Mouse (Mus musculus) heart, postnatal 10 days (tissue): ENCODE data around the gene Wfdc11. TPM values are rescaled to one million over a fixed set of nuclear protein-coding genes. Genes with fewer than 3 reads are reported as not detected.
"Not testable (repeated sequence)": the region's sequence is repeated elsewhere in the genome, so short reads cannot be mapped to it uniquely, and the experiment has no call there.

Experiments used
- DNase-seq, 2 experiments: peaks; one replicate each; pipeline ENCODE4 v3.0.0; 2021
- intact Hi-C: fragments of 180-260 bp; cut with DNase I; formaldehyde crosslinking; loops from one replicate; pipeline ENCODE4 v1.15.1; 2025
- total RNA-seq, 2 experiments: library from RNA; stranded (reverse); gene quantifications; 2 replicates each; pipeline ENCODE4 v1.2.3; 2021

Gene Wfdc11
- total RNA-seq, 2 experiments from 2014 or later: not detected

DNA sequence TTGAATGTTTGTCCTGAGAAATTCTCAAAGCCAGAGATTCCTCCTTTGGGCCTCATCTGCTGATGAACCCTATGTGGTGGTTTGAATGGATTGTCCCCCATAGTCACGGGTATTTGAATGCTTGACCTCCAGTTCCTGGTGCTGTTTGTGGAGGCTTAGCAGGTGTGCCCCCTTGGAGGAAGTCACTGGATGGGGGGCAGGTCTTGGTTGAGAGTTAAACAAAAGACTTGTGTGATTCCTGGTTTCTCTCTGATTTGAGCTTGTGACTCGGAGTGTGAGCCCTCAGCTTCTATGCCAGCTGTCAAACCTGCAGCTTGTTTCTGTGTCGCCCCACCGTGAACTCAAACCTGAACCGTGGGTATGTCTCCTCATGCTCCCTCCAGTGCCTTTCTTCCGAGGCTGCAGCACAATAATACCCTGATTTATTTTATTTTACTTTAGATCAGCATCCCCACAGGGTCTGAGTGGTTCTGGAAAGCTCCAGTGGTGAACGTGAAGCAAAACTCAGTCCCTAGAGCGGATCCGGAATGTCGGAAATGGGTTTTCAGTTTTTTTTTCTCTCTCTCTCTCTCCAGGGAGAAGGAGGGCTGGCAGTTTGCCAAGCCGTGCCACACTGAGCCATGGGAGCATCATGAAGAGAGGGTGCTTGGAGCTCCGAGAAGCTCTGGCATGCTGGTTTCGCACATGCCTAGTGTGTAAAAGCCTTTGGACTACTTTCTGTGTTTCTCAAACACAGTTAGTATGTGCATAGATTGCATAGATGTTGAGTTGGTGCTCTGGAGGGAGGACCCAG lies 31.8 kb downstream of the Wfdc11 start:
- intact Hi-C loops: no loop called here
- DNase-seq: no peak

DNA sequence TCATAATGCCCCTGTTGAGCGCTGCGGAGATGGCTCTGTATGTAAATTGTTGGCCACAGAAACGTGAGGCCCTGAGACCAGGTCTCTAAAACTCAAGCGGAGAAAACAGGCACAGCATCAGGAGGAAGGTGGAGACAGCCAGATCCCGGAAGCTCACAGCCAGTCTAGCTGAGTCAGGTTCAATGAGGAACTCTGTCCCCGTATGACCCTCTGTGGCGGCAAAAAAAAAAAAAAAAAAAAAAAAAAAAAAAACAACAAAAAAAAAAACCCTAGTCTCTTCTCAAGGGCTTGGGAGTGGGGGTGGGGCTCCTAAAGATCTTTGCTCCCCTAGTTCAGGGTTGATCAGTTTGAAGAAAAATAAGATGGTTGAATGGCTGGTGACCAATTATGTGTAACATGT lies 32.8 kb downstream of the Wfdc11 start:
- DNase-seq: peak; percentile 3 to 10
- intact Hi-C loops: no loop called here

DNA sequence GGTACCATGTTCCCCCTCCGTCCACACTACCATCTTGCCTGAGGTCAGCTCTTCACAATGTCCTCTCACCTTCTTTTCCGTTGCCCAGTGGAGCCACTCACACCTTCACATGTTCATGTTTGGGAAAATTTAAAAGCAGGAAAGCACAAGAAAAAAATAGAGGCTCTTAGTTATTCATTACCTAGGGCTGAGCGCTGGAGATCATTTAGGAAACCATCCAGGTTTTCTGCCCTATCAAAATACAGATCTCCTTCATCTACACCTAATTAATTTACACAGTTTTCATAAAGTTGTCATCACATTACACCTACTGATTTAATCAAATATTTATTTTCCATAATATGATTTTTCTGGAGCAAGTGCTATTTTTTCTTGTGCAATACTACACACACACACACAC lies 35.2 kb downstream of the Wfdc11 start, which contains the start of gene Wfdc16:
TSS of gene Wfdc16 (minus strand) at position 101 of the 400 bp plus-strand sequence.
- DNase-seq: no peak
- intact Hi-C loops: no loop called here

DNA sequence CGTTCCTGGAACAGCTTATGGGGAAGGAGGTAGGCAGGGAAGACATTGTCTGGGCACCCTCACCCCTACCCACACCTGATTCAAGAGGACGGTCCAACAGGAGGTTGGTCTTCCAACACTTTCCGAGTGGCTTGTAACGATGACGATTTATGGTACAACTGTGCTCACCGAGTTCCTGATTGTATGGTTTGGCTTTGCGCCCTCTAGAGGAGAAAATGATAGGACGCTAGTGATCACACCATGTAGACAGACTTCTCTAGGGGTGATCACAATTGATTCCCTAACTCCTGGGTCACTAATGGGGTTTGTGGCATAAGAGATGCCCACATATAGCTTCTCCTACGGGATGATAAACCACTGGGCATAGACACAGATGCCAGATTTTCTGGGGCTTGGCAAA lies 38.6 kb downstream of the Wfdc11 start:
- DNase-seq: no peak
- intact Hi-C loops: no loop called here

DNA sequence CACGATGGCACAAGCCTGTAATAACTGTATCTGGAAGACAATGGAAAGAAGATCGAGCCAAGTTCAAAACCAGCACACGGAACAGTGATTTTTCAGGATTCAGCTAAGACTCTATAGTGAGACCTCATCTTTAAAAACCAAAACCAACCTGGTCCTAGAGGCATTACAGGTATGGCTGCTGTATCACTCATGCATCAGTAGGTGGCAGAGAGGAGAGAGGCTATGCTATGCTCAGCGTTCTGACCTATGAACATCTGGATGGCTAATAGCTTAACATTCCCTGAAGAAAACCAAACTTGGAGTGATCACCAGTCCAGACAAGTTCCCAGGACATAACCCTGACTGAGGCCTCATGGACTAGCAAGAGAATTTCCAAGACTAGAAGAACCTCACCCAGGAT lies 52.1 kb downstream of the Wfdc11 start:
- DNase-seq: no peak
- intact Hi-C loops: no loop called here

DNA sequence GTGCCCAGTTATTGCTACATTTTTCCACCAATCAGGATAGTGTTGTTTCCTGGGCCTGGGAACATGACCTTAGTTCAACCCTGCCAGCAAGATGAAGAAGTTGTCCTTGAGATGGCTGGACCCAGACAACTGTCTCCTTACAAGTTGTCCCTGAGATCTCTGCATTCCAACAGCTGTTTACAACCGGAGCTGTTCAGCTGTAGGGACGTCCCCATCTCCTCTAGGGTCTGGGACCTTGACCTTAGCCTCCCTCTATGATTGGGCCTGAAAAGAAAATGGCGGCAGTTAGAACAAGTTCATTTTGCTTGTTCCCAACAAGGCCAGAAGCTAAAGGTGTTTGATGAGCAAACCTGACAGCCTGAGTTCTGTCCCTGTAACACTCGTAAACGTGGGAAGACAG lies 54.8 kb downstream of the Wfdc11 start:
- intact Hi-C loops: no loop called here
- DNase-seq: no peak

DNA sequence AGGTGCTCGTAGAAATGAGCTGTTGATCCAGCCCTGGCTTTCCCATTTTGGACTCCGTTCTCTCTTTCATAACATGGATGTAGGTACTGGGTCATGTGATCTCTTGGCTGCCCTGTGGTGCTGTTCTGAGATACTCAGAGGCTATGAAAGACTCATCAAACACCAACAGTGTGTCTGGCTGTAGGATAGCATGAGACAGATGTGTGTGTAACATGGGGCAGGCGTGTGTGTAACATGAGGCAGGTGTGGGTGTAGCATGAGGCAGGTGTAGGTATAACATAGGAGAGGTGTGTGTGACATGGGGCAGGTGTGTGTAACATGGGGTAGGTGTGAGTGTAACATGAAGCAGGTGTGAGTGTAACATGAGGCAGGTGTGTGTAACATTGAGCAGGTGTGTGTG lies 58.5 kb downstream of the Wfdc11 start:
- intact Hi-C loops: no loop called here
- no peak for DNase-seq

DNA sequence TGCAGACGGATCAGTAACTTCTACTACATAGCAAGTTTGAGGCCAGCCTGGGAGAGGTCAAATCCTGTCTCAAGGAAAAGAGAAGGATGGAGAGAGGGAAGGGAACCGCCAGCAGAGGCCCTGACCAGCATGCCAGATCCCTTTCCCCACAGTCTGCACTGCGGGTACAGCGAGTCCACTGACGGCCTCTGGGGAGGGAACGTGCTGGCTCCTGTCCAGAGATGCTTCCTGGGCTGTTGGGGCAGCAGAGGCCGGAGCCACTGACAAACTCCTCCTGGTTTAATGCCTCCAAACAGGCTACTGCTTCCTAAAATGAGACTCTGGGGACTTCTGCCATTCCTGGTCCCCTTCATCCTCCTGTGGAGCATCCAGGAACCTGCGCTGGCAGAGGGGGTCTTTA lies 60.4 kb downstream of the Wfdc11 start, which contains the start of the genes Wfdc6b and Wfdc8:
TSS of gene Wfdc6b (plus strand) at position 52 of the 400 bp plus-strand sequence.
TSS of gene Wfdc8 (minus strand) at position 156 of the 400 bp plus-strand sequence.
- intact Hi-C loops: not testable (repeated sequence)
- DNase-seq: peak; percentile 29 to 50

Other genes with a start within 250 kb of the Wfdc11 start
- gene Sdc4, start 230.2 kb downstream of the Wfdc11 start, total RNA-seq: 10 to 100 TPM; 24.3 to 39.3 TPM
- gene Sys1, start 217.1 kb downstream of the Wfdc11 start, total RNA-seq: 10 to 100 TPM; 21.3 to 25.1 TPM
- 1 to 10 TPM; 5.5 to 7.4 TPM for gene Gm20458, start 213.1 kb downstream of the Wfdc11 start, total RNA-seq
- gene Trp53tg5, start 200.4 kb downstream of the Wfdc11 start, total RNA-seq: not detected
- gene Dbndd2, start 188.0 kb downstream of the Wfdc11 start, total RNA-seq: 10 to 100 TPM; 17.1 to 18.9 TPM
- gene Pigt, start 176.6 kb downstream of the Wfdc11 start, total RNA-seq: 10 to 100 TPM; 56.4 to 56.8 TPM
- 1 to 10 TPM in 1 of 2 experiments, under 1 TPM in 1; 0.84 to 1.0 TPM for gene Wfdc2, start 111.7 kb downstream of the Wfdc11 start, total RNA-seq
- gene Spint3, start 100.6 kb downstream of the Wfdc11 start, total RNA-seq: not detected
- not detected for gene Wfdc6a, start 88.6 kb downstream of the Wfdc11 start, total RNA-seq
- gene Eppin, start 80.5 kb downstream of the Wfdc11 start, total RNA-seq: not detected
- not detected for gene Wfdc6b, start 60.6 kb downstream of the Wfdc11 start, total RNA-seq
- not detected for gene Wfdc8, start 60.5 kb downstream of the Wfdc11 start, total RNA-seq
- not detected for gene Wfdc16, start 35.3 kb downstream of the Wfdc11 start, total RNA-seq
- not detected for gene Wfdc10, start 18.0 kb downstream of the Wfdc11 start, total RNA-seq
- not detected for gene Wfdc9, start 17.5 kb downstream of the Wfdc11 start, total RNA-seq
- not detected for gene Wfdc13, start 11.0 kb upstream of the Wfdc11 start, total RNA-seq
- gene Spint4, start 24.4 kb upstream of the Wfdc11 start, total RNA-seq: not detected
- not detected for gene Spint5, start 41.2 kb upstream of the Wfdc11 start, total RNA-seq
- gene Wfdc3, start 71.8 kb upstream of the Wfdc11 start, total RNA-seq: under 1 TPM; 0.17 to 0.40 TPM
- 10 to 100 TPM; 35.8 to 38.5 TPM for gene Dnttip1, start 71.9 kb upstream of the Wfdc11 start, total RNA-seq
- 10 to 100 TPM; 31.7 to 32.5 TPM for gene Ube2c, start 95.8 kb upstream of the Wfdc11 start, total RNA-seq
- gene Tnnc2, start 105.9 kb upstream of the Wfdc11 start, total RNA-seq: under 1 TPM in 1 of 2 experiments, not detected in 1; 0.52 TPM
- 10 to 100 TPM; 25.9 to 26.3 TPM for gene Snx21, start 111.7 kb upstream of the Wfdc11 start, total RNA-seq
- gene Acot8, start 130.8 kb upstream of the Wfdc11 start, total RNA-seq: 10 to 100 TPM; 12.6 to 13.4 TPM
- 1 to 10 TPM; 2.1 to 2.9 TPM for gene Zswim3, start 131.0 kb upstream of the Wfdc11 start, total RNA-seq
- gene Zswim1, start 148.6 kb upstream of the Wfdc11 start, total RNA-seq: 1 to 10 TPM; 5.2 to 5.3 TPM
- under 1 TPM; 0.55 to 0.69 TPM for gene Spata25, start 154.4 kb upstream of the Wfdc11 start, total RNA-seq
- 100 to 1,000 TPM; 108 to 116 TPM for gene Ctsa, start 158.8 kb upstream of the Wfdc11 start, total RNA-seq
- gene Neurl2, start 159.4 kb upstream of the Wfdc11 start, total RNA-seq: 10 to 100 TPM; 26.4 to 35.8 TPM
- gene Pltp, start 183.6 kb upstream of the Wfdc11 start, total RNA-seq: 10 to 100 TPM; 39.1 to 40.9 TPM
- gene Pcif1, start 205.2 kb upstream of the Wfdc11 start, total RNA-seq: 10 to 100 TPM; 42.2 to 45.1 TPM
- gene Zfp335, start 237.7 kb upstream of the Wfdc11 start, total RNA-seq: 10 to 100 TPM; 11.5 to 12.2 TPM